Mouse (Mus musculus) hematopoietic stem cell, adult 5-6 weeks (primary cell): ENCODE data around the gene Ogdh. TPM values are rescaled to one million over a fixed set of nuclear protein-coding genes. Genes with fewer than 3 reads are reported as not detected.

Experiments
- ATAC-seq, 2 experiments: fragments of 125-278 bp in 1 of 2; replicated peaks in 1 of 2; 2 replicates each; pipeline ENCODE4 v1.8.0; 2016 to 2017; ENCODE audit warnings: inconsistent platforms in 2 of 2, mild to moderate bottlenecking in 2 of 2, moderate number of reproducible peaks in 2 of 2, low read depth in 1 of 2, moderate TSS enrichment in 1 of 2; ENCODE audit not compliant: low FRiP score in 2 of 2, poor library complexity in 2 of 2, severe bottlenecking in 2 of 2, insufficient read depth in 1 of 2, low TSS enrichment in 1 of 2
- total RNA-seq: library from RNA; stranded (forward); fragments of 172-1452, 232-1000 nt; gene quantifications from 2 replicates; pipeline ENCODE4 v1.2.3, GENCODE M21; 2017

Gene Ogdh
- total RNA-seq, 1 experiment from 2014 or later: 71.7 TPM

- peak; percentile 13 to 61; a peak in 2 of 4 replicates for ATAC-seq
These were observed 919 bp downstream of the Ogdh start for GRCm38 (mm10) chr11:6292116-6292987.

GRCm38 (mm10) chr11:6292988-6293349, 1.5 kb downstream of the Ogdh start:
- ATAC-seq: no peak

- ATAC-seq: no peak
These were observed 2.2 kb downstream of the Ogdh start for GRCm38 (mm10) chr11:6293601-6294000.

GRCm38 (mm10) chr11:6294632-6295031, 3.2 kb downstream of the Ogdh start:
- ATAC-seq: no peak

GRCm38 (mm10) chr11:6296077-6296476, 4.6 kb downstream of the Ogdh start:
- ATAC-seq: no peak

GRCm38 (mm10) chr11:6299435-6299834, 8.0 kb downstream of the Ogdh start:
- peak; percentile 32 to 53; a peak in 1 of 4 replicates for ATAC-seq

- ATAC-seq: no peak
These were observed 11.4 kb downstream of the Ogdh start for GRCm38 (mm10) chr11:6302793-6303192.

- ATAC-seq: no peak
These were observed 14.6 kb downstream of the Ogdh start for GRCm38 (mm10) chr11:6305943-6306430.

GRCm38 (mm10) chr11:6308181-6308580, 16.7 kb downstream of the Ogdh start:
- ATAC-seq: no peak

GRCm38 (mm10) chr11:6313874-6314406, 22.5 kb downstream of the Ogdh start:
- ATAC-seq: peak in 1 of 2 experiments; percentile 42; a peak in 1 of 4 replicates

GRCm38 (mm10) chr11:6316821-6317220, 25.4 kb downstream of the Ogdh start:
- no peak for ATAC-seq

GRCm38 (mm10) chr11:6318559-6318958, 27.1 kb downstream of the Ogdh start:
- ATAC-seq: no peak

- no peak for ATAC-seq
These were observed 27.9 kb downstream of the Ogdh start for GRCm38 (mm10) chr11:6319374-6319773.

- ATAC-seq: no peak
These were observed 30.7 kb downstream of the Ogdh start for GRCm38 (mm10) chr11:6322086-6322485.

- no peak for ATAC-seq
These were observed 31.9 kb downstream of the Ogdh start for GRCm38 (mm10) chr11:6323348-6323747.

GRCm38 (mm10) chr11:6331256-6331655, 39.8 kb downstream of the Ogdh start:
- ATAC-seq: no peak

- peak; percentile 80 to 81 for ATAC-seq
These were observed 41.2 kb downstream of the Ogdh start for GRCm38 (mm10) chr11:6332606-6333005.

GRCm38 (mm10) chr11:6333403-6333802, 42.0 kb downstream of the Ogdh start:
- no peak for ATAC-seq

- ATAC-seq: no peak
These were observed 43.9 kb downstream of the Ogdh start for GRCm38 (mm10) chr11:6335321-6335720.
